Mouse (Mus musculus) gastrocnemius, adult 2 months (tissue): ENCODE results near the gene Camk1d. TPM values are rescaled to one million over a fixed set of nuclear protein-coding genes. Genes with fewer than 3 reads are reported as not detected.
A peak's percentile ranks its signal among the peaks of the same experiment; 100 is the strongest.
"Not testable (repeated sequence)": the region's sequence is repeated elsewhere in the genome, so short reads cannot be mapped to it uniquely, and the experiment has no call there.

Source experiments
- DNase-seq: peaks from one replicate; pipeline ENCODE4 v3.0.0; 2022
- H3K27ac ChIP-seq: fragments of 200-600 bp; 2 replicates; pipeline ENCODE4 v1.8.1; 2022; ENCODE audit warnings: mild to moderate bottlenecking
- H3K4me3 ChIP-seq: fragments of 200-600 bp; 2 replicates; pipeline ENCODE4 v1.8.1; 2022; ENCODE audit warnings: mild to moderate bottlenecking, moderate library complexity
- CTCF ChIP-seq: fragments of 200-600 bp; IDR thresholded peaks from 2 replicates; pipeline ENCODE4 v1.8.1; 2022; ENCODE audit warnings: antibody characterized with exemption, mild to moderate bottlenecking, moderate library complexity
- intact Hi-C: fragments of 180-260 bp; cut with DNase I; formaldehyde crosslinking; loops from one replicate; pipeline ENCODE4 v1.15.1; 2025
- total RNA-seq, 2 experiments: library from RNA; stranded (reverse); gene quantifications; 2 replicates each; pipeline ENCODE4 v1.2.3; 2021

Camk1d gene
- total RNA-seq, 2 experiments from 2014 or later = 1.6 TPM

- intact Hi-C loops = no loop called here
- Histone ChIP-seq H3K4me3 (no peak overlapping the region), H3K27ac (no peak overlapping the region)
- TF ChIP-seq CTCF = no peak
- DNase-seq = no peak
These were observed 430.0 kb downstream of the Camk1d start for GRCm38 (mm10) chr2:5284351-5284750.

GRCm38 (mm10) chr2:5282623-5283022 is 431.7 kb downstream of the Camk1d start:
- no peak overlapping the region for H3K4me3 ChIP-seq
- no peak for TF ChIP-seq CTCF
- no peak for DNase-seq
- intact Hi-C loops = no loop called here
- H3K27ac ChIP-seq = no peak overlapping the region

GRCm38 (mm10) chr2:5267980-5268379 is 446.3 kb downstream of the Camk1d start:
- no peak for DNase-seq
- H3K27ac ChIP-seq = no peak overlapping the region
- H3K4me3 ChIP-seq = no peak overlapping the region
- no peak for TF ChIP-seq CTCF
- intact Hi-C loops = no loop called here

GRCm38 (mm10) chr2:5262279-5262678 is 452.0 kb downstream of the Camk1d start:
- intact Hi-C loops = no loop called here
- Histone ChIP-seq H3K4me3 (no peak overlapping the region), H3K27ac (no peak overlapping the region)
- no peak for DNase-seq
- no peak for TF ChIP-seq CTCF

- DNase-seq = no peak
- TF ChIP-seq CTCF = no peak
- intact Hi-C loops = no loop called here
- Histone ChIP-seq H3K27ac (no peak overlapping the region), H3K4me3 (no peak overlapping the region)
These were observed 456.1 kb downstream of the Camk1d start for GRCm38 (mm10) chr2:5258250-5258649.

- Histone ChIP-seq H3K27ac (peak overlapping the region; percentile 61), H3K4me3 (peak overlapping the region; percentile 46)
- DNase-seq = peak; percentile 84
- intact Hi-C loops = no loop called here
- peak; percentile 48 for TF ChIP-seq CTCF
These were observed 464.3 kb downstream of the Camk1d start for GRCm38 (mm10) chr2:5249969-5250368.

- DNase-seq, intact Hi-C loops, H3K4me3 ChIP-seq, H3K27ac ChIP-seq: not testable (repeated sequence)
These were observed 465.1 kb downstream of the Camk1d start for GRCm38 (mm10) chr2:5249199-5249598.

Other genes with a start within 250 kb of the Camk1d start
- gene Nudt5, start 130.5 kb upstream of the Camk1d start, total RNA-seq = 1 to 10 TPM; 2.6 to 5.1 TPM
- gene Cdc123, start 130.6 kb upstream of the Camk1d start, total RNA-seq = 10 to 100 TPM; 79.2 to 89.7 TPM
- gene Gm13199, start 148.4 kb upstream of the Camk1d start, total RNA-seq = not detected
- gene Sec61a2, start 180.9 kb upstream of the Camk1d start, total RNA-seq = 10 to 100 TPM; 35.4 to 36.1 TPM
- gene Dhtkd1, start 228.3 kb upstream of the Camk1d start, total RNA-seq = 1 to 10 TPM; 2.2 to 4.3 TPM
- 10 to 100 TPM; 26.5 to 27.2 TPM for gene Upf2, start 237.0 kb upstream of the Camk1d start, total RNA-seq